Mouse (Mus musculus) midbrain, embryonic 15.5 days (tissue): ENCODE measurements around the gene 4933427D14Rik. TPM values are rescaled to one million over a fixed set of nuclear protein-coding genes. Genes with fewer than 3 reads are reported as not detected.

Experiments used
- ATAC-seq: fragments of 200-750 bp; cut with Nextera tagmentation; replicated peaks from 2 replicates; pipeline ENCODE4 v1.8.0; 2017; ENCODE audit warnings: moderate TSS enrichment
- H3K27ac ChIP-seq: fragments of 300-500 bp; sonication (generic); 2 replicates; pipeline ENCODE4 v1.5.1; 2015; ENCODE audit warnings: mild to moderate bottlenecking, inconsistent platforms
- H3K27me3 ChIP-seq: fragments of 300-500 bp; sonication (generic); replicated peaks from 2 replicates; pipeline ENCODE4 v1.6.1; 2015; ENCODE audit warnings: inconsistent platforms
- H3K36me3 ChIP-seq: fragments of 300-500 bp; sonication (generic); replicated peaks from 2 replicates; pipeline ENCODE4 v1.6.1; 2015; ENCODE audit warnings: inconsistent platforms
- H3K4me1 ChIP-seq: fragments of 300-500 bp; sonication (generic); 2 replicates; pipeline ENCODE4 v1.6.1; 2015; ENCODE audit warnings: inconsistent platforms
- H3K4me2 ChIP-seq: fragments of 300-500 bp; sonication (generic); 2 replicates; pipeline ENCODE4 v1.6.1; 2015; ENCODE audit warnings: inconsistent platforms, mild to moderate bottlenecking, moderate library complexity
- H3K4me3 ChIP-seq: fragments of 300-500 bp; sonication (generic); 2 replicates; pipeline ENCODE4 v1.5.1; 2015; ENCODE audit warnings: mild to moderate bottlenecking, inconsistent platforms
- H3K9ac ChIP-seq: fragments of 300-500 bp; sonication (generic); 2 replicates; pipeline ENCODE4 v1.6.1; 2015; ENCODE audit warnings: mild to moderate bottlenecking, inconsistent platforms
- H3K9me3 ChIP-seq: fragments of 300-500 bp; sonication (generic); 2 replicates; pipeline ENCODE4 v1.6.1; 2016; ENCODE audit warnings: inconsistent platforms
- WGBS: fragments of 180-500 bp; shearing (Covaris S2); methylation state at CpG from one replicate; pipeline ENCODE4 v1.1.7; 2015; ENCODE audit warnings: mixed read lengths; 5-methylcytosine and 5-hydroxymethylcytosine counted together
- polyA plus RNA-seq: library from polyadenylated mRNA; unstranded; fragments of >200 nt; fragmentation: Nextera tagmentation; extraction: Ambion mirVana; gene quantifications from 2 replicates; pipeline ENCODE4 v1.2.1, GENCODE M21; 2015

4933427D14Rik gene
- polyA plus RNA-seq, 1 experiment from 2014 or later = 26.0 TPM

GRCm38 (mm10) chr11:72223414-72223813 lies 16.2 kb upstream of the 4933427D14Rik start:
- 81% methylated on average over 4 of the region's 4 CpGs for WGBS
- no peak overlapping the region for H3K27ac ChIP-seq
- H3K9me3 ChIP-seq = no peaks in the 10 kb centered on the region
- ATAC-seq = no peak
- no peak overlapping the region for H3K9ac ChIP-seq
- no peak overlapping the region for H3K4me2 ChIP-seq
- no peaks in the 10 kb centered on the region for H3K27me3 ChIP-seq
- H3K36me3 ChIP-seq = no peaks in the 10 kb centered on the region; the same call in 1 of the 2 replicates
- H3K4me3 ChIP-seq = no peak overlapping the region
- H3K4me1 ChIP-seq = no peaks in the 10 kb centered on the region

GRCm38 (mm10) chr11:72221278-72221677 lies 14.0 kb upstream of the 4933427D14Rik start:
- Histone ChIP-seq H3K4me2 (no peak overlapping the region), H3K4me1 (peaks cover 14% of the 10 kb centered on the region), H3K4me3 (no peak overlapping the region), H3K27me3 (no peaks in the 10 kb centered on the region), H3K9me3 (no peaks in the 10 kb centered on the region), H3K9ac (no peak overlapping the region), H3K27ac (no peak overlapping the region), H3K36me3 (no peaks in the 10 kb centered on the region; the same call in 1 of the 2 replicates)
- ATAC-seq = no peak
- 14% methylated on average over 6 of the region's 6 CpGs for WGBS

GRCm38 (mm10) chr11:72217116-72217515 lies 9.9 kb upstream of the 4933427D14Rik start:
- Histone ChIP-seq H3K4me3 (no peak overlapping the region), H3K9me3 (no peaks in the 10 kb centered on the region), H3K36me3 (no peaks in the 10 kb centered on the region; the same call in 1 of the 2 replicates), H3K27me3 (no peaks in the 10 kb centered on the region), H3K27ac (no peak overlapping the region), H3K9ac (no peak overlapping the region), H3K4me1 (peaks cover 30% of the 10 kb centered on the region), H3K4me2 (peak overlapping the region; percentile 82)
- 82% methylated on average over 5 of the region's 5 CpGs for WGBS
- ATAC-seq = no peak

GRCm38 (mm10) chr11:72215410-72215797 lies 8.1 kb upstream of the 4933427D14Rik start, which contains the start of gene Med31:
Gene Med31, minus strand, starts transcription at chr11:72215592.
- peak; percentile 92 for ATAC-seq
- peaks cover 10% of the 10 kb centered on the region for H3K36me3 ChIP-seq
- no peaks in the 10 kb centered on the region for H3K9me3 ChIP-seq
- peaks cover 30% of the 10 kb centered on the region for H3K4me1 ChIP-seq
- H3K4me3 ChIP-seq = peak within 1 kb of the TSS; percentile 84
- peak within 1 kb of the TSS; percentile 82 for H3K4me2 ChIP-seq
- peak within 1 kb of the TSS; percentile 85 for H3K27ac ChIP-seq
- H3K9ac ChIP-seq = peak within 1 kb of the TSS; percentile 83
- WGBS = 2% methylated on average over 29 of the region's 29 CpGs
- no peaks in the 10 kb centered on the region for H3K27me3 ChIP-seq

- Histone ChIP-seq H3K27me3 (no peaks in the 10 kb centered on the region), H3K4me2 (peak overlapping the region; percentile 82), H3K9ac (peak overlapping the region; percentile 83), H3K4me3 (peak overlapping the region; percentile 84), H3K4me1 (peaks cover 30% of the 10 kb centered on the region), H3K27ac (peak overlapping the region; percentile 85), H3K9me3 (no peaks in the 10 kb centered on the region), H3K36me3 (peaks cover 16% of the 10 kb centered on the region)
- WGBS = under 1% methylated on average over 51 of the region's 51 CpGs
- peak; percentile 97 for ATAC-seq
Observed at GRCm38 (mm10) chr11:72214591-72215409, 7.5 kb upstream of the 4933427D14Rik start.

GRCm38 (mm10) chr11:72207834-72208377 lies 647 bp upstream of the 4933427D14Rik start:
- H3K9ac ChIP-seq = peak overlapping the region; percentile 80
- WGBS = 26% methylated on average over 17 of the region's 17 CpGs
- H3K27me3 ChIP-seq = no peaks in the 10 kb centered on the region
- peak overlapping the region; percentile 76 for H3K4me2 ChIP-seq
- ATAC-seq = no peak
- H3K27ac ChIP-seq = peak overlapping the region; percentile 76
- no peaks in the 10 kb centered on the region for H3K9me3 ChIP-seq
- H3K36me3 ChIP-seq = peaks cover 16% of the 10 kb centered on the region
- peaks cover 29% of the 10 kb centered on the region for H3K4me1 ChIP-seq
- peak overlapping the region; percentile 68 for H3K4me3 ChIP-seq

- under 1% methylated on average over 43 of the region's 43 CpGs for WGBS
- peak; percentile 70 for ATAC-seq
Observed at GRCm38 (mm10) chr11:72206341-72207203, 687 bp downstream of the 4933427D14Rik start, which contains the start of gene Gm43951. Gene Gm43951, minus strand, starts transcription at chr11:72206840.

GRCm38 (mm10) chr11:72205256-72205655 lies 2.0 kb downstream of the 4933427D14Rik start:
- Histone ChIP-seq H3K4me1 (peaks cover 30% of the 10 kb centered on the region), H3K9me3 (no peaks in the 10 kb centered on the region), H3K4me3 (peak overlapping the region; percentile 68), H3K36me3 (peaks cover 5% of the 10 kb centered on the region; the same call in 1 of the 2 replicates), H3K27ac (no peak overlapping the region), H3K9ac (no peak overlapping the region), H3K27me3 (no peaks in the 10 kb centered on the region), H3K4me2 (peak overlapping the region; percentile 76)
- 75% methylated on average over 6 of the region's 6 CpGs for WGBS
- ATAC-seq = no peak

More at GRCm38 (mm10) chr11:72206341-72207203, 687 bp downstream of the 4933427D14Rik start, which contains the start of gene Gm43951:
- Histone ChIP-seq H3K36me3 (peaks cover 16% of the 10 kb centered on the region), H3K9me3 (no peaks in the 10 kb centered on the region), H3K4me3 (peak within 1 kb of the TSS; percentile 68), H3K27me3 (no peaks in the 10 kb centered on the region), H3K4me2 (peak within 1 kb of the TSS; percentile 76), H3K4me1 (peaks cover 30% of the 10 kb centered on the region), H3K9ac (peak within 1 kb of the TSS; percentile 80), H3K27ac (peak within 1 kb of the TSS; percentile 76)

GRCm38 (mm10) chr11:72203440-72203839 lies 3.8 kb downstream of the 4933427D14Rik start:
- H3K4me2 ChIP-seq = no peak overlapping the region
- no peaks in the 10 kb centered on the region for H3K9me3 ChIP-seq
- WGBS = 53% methylated on average over 1 of the region's 1 CpGs
- H3K9ac ChIP-seq = no peak overlapping the region
- no peak overlapping the region for H3K4me3 ChIP-seq
- no peak for ATAC-seq
- H3K36me3 ChIP-seq = peaks cover 9% of the 10 kb centered on the region; the same call in 1 of the 2 replicates
- H3K27ac ChIP-seq = no peak overlapping the region
- no peaks in the 10 kb centered on the region for H3K27me3 ChIP-seq
- H3K4me1 ChIP-seq = peaks cover 30% of the 10 kb centered on the region

- no peaks in the 10 kb centered on the region for H3K9me3 ChIP-seq
- no peaks in the 10 kb centered on the region for H3K4me1 ChIP-seq
- no peak overlapping the region for H3K9ac ChIP-seq
- WGBS = 87% methylated on average over 8 of the region's 8 CpGs
- H3K27ac ChIP-seq = no peak overlapping the region
- no peak overlapping the region for H3K4me2 ChIP-seq
- no peak for ATAC-seq
- H3K36me3 ChIP-seq = peaks cover 16% of the 10 kb centered on the region; the same call in 1 of the 2 replicates
- no peaks in the 10 kb centered on the region for H3K27me3 ChIP-seq
- no peak overlapping the region for H3K4me3 ChIP-seq
Observed at GRCm38 (mm10) chr11:72196506-72196905, 10.8 kb downstream of the 4933427D14Rik start.

- Histone ChIP-seq H3K4me3 (no peak overlapping the region), H3K4me2 (no peak overlapping the region), H3K9ac (no peak overlapping the region), H3K4me1 (no peaks in the 10 kb centered on the region), H3K27me3 (no peaks in the 10 kb centered on the region), H3K9me3 (no peaks in the 10 kb centered on the region), H3K27ac (no peak overlapping the region), H3K36me3 (peaks cover 34% of the 10 kb centered on the region; the same call in 1 of the 2 replicates)
- no peak for ATAC-seq
- 98% methylated on average over 2 of the region's 2 CpGs for WGBS
Observed at GRCm38 (mm10) chr11:72194259-72194658, 13.0 kb downstream of the 4933427D14Rik start.

- no peaks in the 10 kb centered on the region for H3K27me3 ChIP-seq
- H3K9me3 ChIP-seq = no peaks in the 10 kb centered on the region
- no peaks in the 10 kb centered on the region for H3K4me1 ChIP-seq
- H3K36me3 ChIP-seq = peaks cover 35% of the 10 kb centered on the region
- no peak overlapping the region for H3K27ac ChIP-seq
- ATAC-seq = no peak
- H3K4me2 ChIP-seq = no peak overlapping the region
- no peak overlapping the region for H3K4me3 ChIP-seq
- H3K9ac ChIP-seq = no peak overlapping the region
- WGBS = 73% methylated on average over 1 of the region's 1 CpGs
Observed at GRCm38 (mm10) chr11:72190857-72191256, 16.4 kb downstream of the 4933427D14Rik start.
